Mouse (Mus musculus) hindbrain, embryonic 12.5 days (tissue): ENCODE results near the gene Bcl2l12. TPM values are rescaled to one million over a fixed set of nuclear protein-coding genes. Genes with fewer than 3 reads are reported as not detected.

Experiments used
- ATAC-seq: fragments of 200-750 bp; cut with Nextera tagmentation; 2 replicates; pipeline ENCODE4 v1.8.0; 2017; ENCODE audit warnings: moderate TSS enrichment; ENCODE audit not compliant: low FRiP score
- H3K27ac ChIP-seq: fragments of 300-500 bp; sonication (generic); 2 replicates; pipeline ENCODE4 v1.5.1; 2016; ENCODE audit warnings: mild to moderate bottlenecking
- H3K27me3 ChIP-seq: fragments of 300-500 bp; sonication (generic); 2 replicates; pipeline ENCODE4 v1.6.1; 2016; ENCODE audit warnings: mild to moderate bottlenecking
- H3K36me3 ChIP-seq: fragments of 300-500 bp; sonication (generic); 2 replicates; pipeline ENCODE4 v1.6.1; 2016; ENCODE audit warnings: mild to moderate bottlenecking
- H3K4me1 ChIP-seq: fragments of 300-500 bp; sonication (generic); 2 replicates; pipeline ENCODE4 v1.6.1; 2016
- H3K4me2 ChIP-seq: fragments of 300-500 bp; sonication (generic); replicated peaks from 2 replicates; pipeline ENCODE4 v1.6.1; 2016; ENCODE audit warnings: mild to moderate bottlenecking
- H3K4me3 ChIP-seq: fragments of 300-500 bp; sonication (generic); 2 replicates; pipeline ENCODE4 v1.5.1; 2016; ENCODE audit warnings: mild to moderate bottlenecking
- H3K9ac ChIP-seq: fragments of 300-500 bp; sonication (generic); 2 replicates; pipeline ENCODE4 v1.6.1; 2016; ENCODE audit warnings: mild to moderate bottlenecking, moderate library complexity
- H3K9me3 ChIP-seq: fragments of 300-500 bp; sonication (generic); replicated peaks from 2 replicates; pipeline ENCODE4 v1.6.1; 2016; ENCODE audit warnings: mild to moderate bottlenecking
- WGBS: fragments of 180-500 bp; shearing (Covaris S2); methylation state at CpG from one replicate; pipeline ENCODE4 v1.1.7; 2016; 5-methylcytosine and 5-hydroxymethylcytosine counted together
- polyA plus RNA-seq: library from polyadenylated mRNA; unstranded; fragments of >200 nt; fragmentation: Nextera tagmentation; extraction: Ambion mirVana; gene quantifications from 2 replicates; pipeline ENCODE4 v1.2.1, GENCODE M21; 2016

Bcl2l12 gene
- polyA plus RNA-seq, 1 experiment from 2014 or later: 46.8 TPM

DNA sequence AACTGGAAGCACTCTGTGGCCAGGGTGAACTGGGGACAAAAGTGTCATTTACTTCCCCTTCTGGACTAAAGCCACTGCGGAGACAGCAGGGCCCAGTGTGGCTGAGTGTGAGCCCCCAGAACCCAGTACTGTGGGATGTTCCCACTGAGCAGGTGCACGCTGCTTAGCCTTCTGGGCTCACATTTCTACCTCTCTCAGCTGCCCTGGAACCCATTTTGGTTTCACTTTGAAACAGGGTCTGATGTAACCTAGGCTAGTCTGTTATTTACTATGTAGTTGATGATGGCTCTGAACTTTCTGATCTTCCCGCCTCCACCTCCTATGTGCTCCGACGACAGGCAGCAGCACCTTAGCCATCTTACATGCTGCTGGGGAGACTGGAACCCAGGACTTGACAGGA, 35.7 kb downstream of the Bcl2l12 start:
- 95% methylated on average over 5 of the region's 5 CpGs for WGBS
- no peak for ATAC-seq
- H3K9ac ChIP-seq: no peak overlapping the region
- peaks cover 75% of the 10 kb centered on the region for H3K36me3 ChIP-seq
- no peak overlapping the region for H3K27ac ChIP-seq
- H3K4me2 ChIP-seq: no peak overlapping the region
- no peaks in the 10 kb centered on the region for H3K4me1 ChIP-seq
- H3K4me3 ChIP-seq: no peak overlapping the region
- no peaks in the 10 kb centered on the region for H3K27me3 ChIP-seq
- no peaks in the 10 kb centered on the region for H3K9me3 ChIP-seq

GRCm38 (mm10) chr7:44962337-44962736, 36.2 kb downstream of the Bcl2l12 start:
- no peak overlapping the region for H3K27ac ChIP-seq
- H3K27me3 ChIP-seq: no peaks in the 10 kb centered on the region
- peaks cover 75% of the 10 kb centered on the region for H3K36me3 ChIP-seq
- H3K4me2 ChIP-seq: no peak overlapping the region
- H3K9me3 ChIP-seq: no peaks in the 10 kb centered on the region
- WGBS: 81% methylated on average over 8 of the region's 8 CpGs
- no peak overlapping the region for H3K9ac ChIP-seq
- ATAC-seq: no peak
- H3K4me3 ChIP-seq: no peak overlapping the region
- H3K4me1 ChIP-seq: no peaks in the 10 kb centered on the region

GRCm38 (mm10) chr7:44960512-44960910, 38.0 kb downstream of the Bcl2l12 start:
- WGBS: 89% methylated on average over 13 of the region's 13 CpGs
- Histone ChIP-seq H3K9me3 (no peaks in the 10 kb centered on the region), H3K36me3 (peaks cover 59% of the 10 kb centered on the region), H3K9ac (no peak overlapping the region), H3K27me3 (no peaks in the 10 kb centered on the region), H3K27ac (no peak overlapping the region), H3K4me2 (no peak overlapping the region), H3K4me3 (no peak overlapping the region), H3K4me1 (no peaks in the 10 kb centered on the region)
- ATAC-seq: no peak

DNA sequence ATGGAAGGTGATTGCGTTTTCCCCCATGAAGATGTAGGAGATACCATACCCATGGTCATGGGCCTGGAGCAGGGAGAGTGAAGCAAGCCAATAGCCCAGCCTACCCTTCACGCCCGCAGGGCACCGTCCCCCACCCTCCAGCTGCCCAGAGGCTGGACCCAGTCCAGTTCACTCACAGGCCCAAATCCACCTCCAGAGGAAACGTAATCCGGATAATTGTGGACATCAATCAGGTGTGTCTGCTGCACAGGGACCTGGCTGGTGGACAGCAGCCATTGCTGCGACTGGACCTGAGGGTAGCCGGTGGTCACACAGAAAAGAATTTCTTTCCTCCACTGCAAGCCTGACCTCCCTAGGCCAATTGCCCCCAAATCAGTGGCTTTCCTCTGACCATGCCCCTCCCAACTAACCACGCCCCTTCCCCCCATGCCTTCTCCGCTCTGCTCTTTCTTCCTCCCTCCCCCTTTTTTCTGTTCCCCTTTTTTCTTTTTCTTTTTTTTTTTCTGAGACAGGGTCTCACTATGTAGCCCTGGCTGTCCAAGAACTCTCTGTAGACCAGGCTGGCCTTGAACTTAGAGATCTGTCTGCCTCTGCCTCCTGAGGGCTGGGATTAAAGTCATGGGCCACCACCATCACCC, 38.5 kb downstream of the Bcl2l12 start:
- peaks cover 54% of the 10 kb centered on the region for H3K36me3 ChIP-seq
- no peak for ATAC-seq
- H3K4me3 ChIP-seq: no peak overlapping the region
- 92% methylated on average over 10 of the region's 10 CpGs for WGBS
- no peak overlapping the region for H3K9ac ChIP-seq
- no peaks in the 10 kb centered on the region for H3K9me3 ChIP-seq
- H3K4me2 ChIP-seq: no peak overlapping the region
- no peaks in the 10 kb centered on the region for H3K27me3 ChIP-seq
- no peak overlapping the region for H3K27ac ChIP-seq
- no peaks in the 10 kb centered on the region for H3K4me1 ChIP-seq

- WGBS: 82% methylated on average over 8 of the region's 8 CpGs
- H3K36me3 ChIP-seq: peaks cover 51% of the 10 kb centered on the region
- H3K9ac ChIP-seq: no peak overlapping the region
- no peak overlapping the region for H3K4me2 ChIP-seq
- H3K27me3 ChIP-seq: no peaks in the 10 kb centered on the region
- H3K27ac ChIP-seq: no peak overlapping the region
- no peaks in the 10 kb centered on the region for H3K9me3 ChIP-seq
- no peak for ATAC-seq
- no peaks in the 10 kb centered on the region for H3K4me1 ChIP-seq
- no peak overlapping the region for H3K4me3 ChIP-seq
Observed at GRCm38 (mm10) chr7:44959281-44959680, 39.2 kb downstream of the Bcl2l12 start.

GRCm38 (mm10) chr7:44958208-44958607, 40.3 kb downstream of the Bcl2l12 start:
- ATAC-seq: no peak
- H3K36me3 ChIP-seq: peaks cover 41% of the 10 kb centered on the region
- H3K4me3 ChIP-seq: no peak overlapping the region
- H3K27ac ChIP-seq: no peak overlapping the region
- H3K4me1 ChIP-seq: no peaks in the 10 kb centered on the region
- no peaks in the 10 kb centered on the region for H3K27me3 ChIP-seq
- H3K9me3 ChIP-seq: no peaks in the 10 kb centered on the region
- H3K9ac ChIP-seq: no peak overlapping the region
- WGBS: 62% methylated on average over 7 of the region's 7 CpGs
- no peak overlapping the region for H3K4me2 ChIP-seq

- H3K36me3 ChIP-seq: peaks cover 33% of the 10 kb centered on the region
- 0 out of 2 replicates have a peak overlapping the region, but pooled peaks have one; percentile 6 for H3K9ac ChIP-seq
- H3K4me1 ChIP-seq: peaks cover 6% of the 10 kb centered on the region; the same call in 1 of the 2 replicates
- peaks cover 3% of the 10 kb centered on the region; the same call in 1 of the 2 replicates for H3K27me3 ChIP-seq
- 70% methylated on average over 20 of the region's 20 CpGs for WGBS
- H3K4me3 ChIP-seq: no peak overlapping the region
- no peak overlapping the region for H3K27ac ChIP-seq
- no peaks in the 10 kb centered on the region for H3K9me3 ChIP-seq
- H3K4me2 ChIP-seq: no peak overlapping the region
- no peak for ATAC-seq
Observed at GRCm38 (mm10) chr7:44957183-44957835, 41.2 kb downstream of the Bcl2l12 start.

DNA sequence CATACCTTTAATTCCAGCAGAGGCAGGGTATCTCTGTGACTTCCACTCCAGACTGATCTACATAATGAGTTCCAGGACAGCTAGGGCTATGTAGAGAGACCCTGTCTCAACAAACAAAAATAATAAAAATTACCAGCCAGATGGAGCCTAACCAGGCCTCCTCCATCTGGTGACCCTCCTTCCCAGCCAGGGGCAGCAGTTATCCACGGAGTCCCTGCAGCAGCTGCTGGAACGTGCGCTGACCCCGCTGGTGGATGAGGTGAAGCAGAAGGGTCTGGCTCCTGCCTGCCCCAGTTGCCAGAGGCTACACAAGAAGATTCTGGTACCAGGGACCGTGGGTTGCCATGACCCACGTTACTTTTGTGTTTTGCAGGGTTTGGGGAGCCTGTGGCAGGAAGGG, 42.2 kb downstream of the Bcl2l12 start:
- Histone ChIP-seq H3K27ac (0 out of 2 replicates have a peak overlapping the region, but pooled peaks have one; percentile 17), H3K9ac (no peak overlapping the region), H3K9me3 (no peaks in the 10 kb centered on the region), H3K36me3 (peaks cover 23% of the 10 kb centered on the region), H3K4me2 (no peak overlapping the region), H3K4me1 (peaks cover 14% of the 10 kb centered on the region; the same call in 1 of the 2 replicates), H3K4me3 (no peak overlapping the region), H3K27me3 (peaks cover 14% of the 10 kb centered on the region)
- ATAC-seq: no peak
- WGBS: 49% methylated on average over 6 of the region's 6 CpGs

GRCm38 (mm10) chr7:44955628-44956027, 42.9 kb downstream of the Bcl2l12 start:
- 55% methylated on average over 5 of the region's 5 CpGs for WGBS
- ATAC-seq: no peak
- Histone ChIP-seq H3K4me1 (peaks cover 14% of the 10 kb centered on the region; the same call in 1 of the 2 replicates), H3K4me3 (no peak overlapping the region), H3K9me3 (no peaks in the 10 kb centered on the region), H3K36me3 (peaks cover 16% of the 10 kb centered on the region), H3K4me2 (no peak overlapping the region), H3K27ac (no peak overlapping the region), H3K27me3 (peaks cover 20% of the 10 kb centered on the region), H3K9ac (no peak overlapping the region)

GRCm38 (mm10) chr7:44954091-44954885, 44.2 kb downstream of the Bcl2l12 start:
- peaks cover 33% of the 10 kb centered on the region for H3K27me3 ChIP-seq
- H3K4me1 ChIP-seq: peaks cover 14% of the 10 kb centered on the region; the same call in 1 of the 2 replicates
- WGBS: 81% methylated on average over 12 of the region's 12 CpGs
- no peak overlapping the region for H3K9ac ChIP-seq
- no peak overlapping the region for H3K27ac ChIP-seq
- no peak overlapping the region for H3K4me3 ChIP-seq
- no peak overlapping the region for H3K4me2 ChIP-seq
- ATAC-seq: no peak
- H3K9me3 ChIP-seq: no peaks in the 10 kb centered on the region
- H3K36me3 ChIP-seq: 0 out of 2 replicates have a peak, but pooled peaks cover 4% of the 10 kb centered on the region

GRCm38 (mm10) chr7:44953561-44953960, 45.0 kb downstream of the Bcl2l12 start:
- Histone ChIP-seq H3K4me1 (peaks cover 14% of the 10 kb centered on the region; the same call in 1 of the 2 replicates), H3K4me3 (no peak overlapping the region), H3K9ac (no peak overlapping the region), H3K4me2 (no peak overlapping the region), H3K36me3 (no peaks in the 10 kb centered on the region), H3K27me3 (peaks cover 36% of the 10 kb centered on the region), H3K27ac (no peak overlapping the region), H3K9me3 (no peaks in the 10 kb centered on the region)
- ATAC-seq: no peak
- WGBS: 58% methylated on average over 14 of the region's 14 CpGs

DNA sequence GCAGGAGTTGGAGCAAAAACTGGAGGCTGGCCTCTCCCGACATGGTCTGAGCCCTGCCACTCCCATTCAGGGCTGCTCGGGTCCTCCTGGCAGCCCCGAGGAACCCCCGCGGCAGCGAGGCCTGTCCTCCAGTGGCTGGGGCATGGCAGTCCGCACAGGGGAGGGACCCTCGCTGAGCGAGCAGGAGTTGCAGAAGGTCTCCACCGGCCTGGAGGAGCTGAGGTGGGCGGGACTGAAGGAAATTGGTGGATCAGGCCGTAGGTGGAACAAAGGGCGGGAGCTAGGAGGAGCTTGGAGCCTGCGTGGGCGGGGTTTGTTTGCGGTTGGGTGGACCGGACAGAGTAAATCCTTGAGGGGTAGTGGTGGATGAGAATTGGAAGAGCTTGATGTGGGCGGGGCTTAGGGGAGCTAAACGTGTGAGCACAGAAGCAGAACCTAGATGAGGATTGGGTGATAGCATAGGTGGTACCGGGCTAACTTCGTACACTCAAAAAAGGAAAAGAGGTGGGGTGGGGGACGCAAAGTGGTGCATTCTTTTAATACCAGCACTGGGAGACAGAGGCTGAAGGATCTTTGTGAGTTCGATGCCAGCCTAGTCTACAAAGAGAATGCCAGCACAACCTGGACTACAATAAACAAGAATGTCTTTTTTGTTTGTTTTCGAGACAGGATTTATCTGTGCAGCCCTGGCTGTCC, 45.8 kb downstream of the Bcl2l12 start:
- peak; percentile 85 for ATAC-seq
- WGBS: 6% methylated on average over 24 of the region's 24 CpGs
- Histone ChIP-seq H3K4me1 (peaks cover 14% of the 10 kb centered on the region; the same call in 1 of the 2 replicates), H3K4me3 (peak overlapping the region; percentile 45), H3K9me3 (no peaks in the 10 kb centered on the region), H3K27ac (no peak overlapping the region; the same call in 1 of the 2 replicates), H3K9ac (peak overlapping the region; percentile 64), H3K4me2 (peak overlapping the region; percentile 72), H3K27me3 (peaks cover 39% of the 10 kb centered on the region), H3K36me3 (no peaks in the 10 kb centered on the region)
